8 mouse cellular contexts compared by ENCODE assay signal in the genomic region with DNA sequence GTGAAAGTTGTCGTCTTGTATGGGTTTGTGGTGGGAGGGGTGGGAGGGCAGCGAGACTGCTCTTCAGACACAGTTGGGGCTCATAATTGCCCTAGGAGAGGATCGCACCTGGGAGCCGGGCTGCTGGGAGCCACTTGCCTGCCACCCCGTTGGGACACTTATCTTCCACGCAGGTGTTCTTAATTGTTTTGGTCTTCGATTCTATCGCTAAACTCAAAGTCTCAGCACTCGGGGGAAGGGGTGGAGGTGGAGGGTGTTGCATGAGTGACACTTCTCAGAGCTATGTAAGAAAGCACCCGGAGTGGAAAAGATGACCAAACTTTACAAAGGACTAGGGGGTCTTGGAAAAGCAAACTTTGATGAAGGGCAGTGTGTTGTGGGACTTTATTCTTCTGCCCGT. TPM values are rescaled to one million over a fixed set of nuclear protein-coding genes. Genes with fewer than 3 reads are reported as not detected.
A peak's percentile ranks its signal among the peaks of the same experiment; 100 is the strongest.
DNase-seq lines count a peak whose midpoint lies in the region; ATAC-seq and TF ChIP-seq lines count a peak whose summit lies in the region.

No protein-coding gene starts in this region.

- no peak for ATAC-seq in forebrain, embryonic 11.5 days (replicated peaks; ENCODE audit: low FRiP score)
- no peak for ATAC-seq in stomach, postnatal 0 days (ENCODE audit: low FRiP score, low TSS enrichment)

- H3K4me1 ChIP-seq in forebrain, embryonic 11.5 days (replicated peaks; ENCODE audit: control insufficient read depth, insufficient read depth, low read length), result peaks cover 7% of the 10 kb centered on the region
- no peaks in the 10 kb centered on the region for H3K4me1 ChIP-seq in stomach, postnatal 0 days (replicated peaks; ENCODE audit: control insufficient read depth, insufficient read depth)

- peak overlapping the region; percentile 30 for H3K9ac ChIP-seq in forebrain, embryonic 11.5 days (ENCODE audit: low read length)
- peak overlapping the region; percentile 67 for H3K9ac ChIP-seq in stomach, postnatal 0 days (ENCODE audit: low read length)

- H3K4me2 ChIP-seq in forebrain, embryonic 11.5 days (ENCODE audit: low read depth, low read length, severe bottlenecking), result peak overlapping the region; percentile 76
- H3K4me2 ChIP-seq in stomach, postnatal 0 days (replicated peaks; ENCODE audit: low read depth), result peak overlapping the region; percentile 82

- H3K4me3 ChIP-seq in forebrain, embryonic 11.5 days (ENCODE audit: low read depth, low read length), result peak overlapping the region; percentile 22
- H3K4me3 ChIP-seq in stomach, postnatal 0 days (ENCODE audit: low read depth, low read length), result peak overlapping the region; percentile 44

- no peaks in the 10 kb centered on the region for H3K27me3 ChIP-seq in forebrain, embryonic 11.5 days (ENCODE audit: control insufficient read depth, insufficient read depth, low read length)
- H3K27me3 ChIP-seq in stomach, postnatal 0 days (ENCODE audit: control insufficient read depth, insufficient read depth, low read length), result no peaks in the 10 kb centered on the region

- H3K36me3 ChIP-seq in forebrain, embryonic 11.5 days (ENCODE audit: control insufficient read depth, insufficient read depth, low read length), result no peaks in the 10 kb centered on the region
- no peaks in the 10 kb centered on the region for H3K36me3 ChIP-seq in stomach, postnatal 0 days (ENCODE audit: control insufficient read depth, insufficient read depth, low read length)

- WGBS in forebrain, embryonic 11.5 days, result 0% methylated on average over 11 of the region's 11 CpGs
- WGBS in stomach, postnatal 0 days, result under 1% methylated on average over 11 of the region's 11 CpGs

- DNase-seq in spleen, postnatal 10 days (ENCODE audit: low spot score in 2 of 2), result peak; percentile 46 to 51
- DNase-seq in spleen, adult 12 weeks (ENCODE audit: low spot score), result no peak
- no peak for DNase-seq in forebrain, embryonic 11.5 days (ENCODE audit: low spot score)
- peak; percentile 16 for DNase-seq in kidney, adult 11 months
- DNase-seq in lung, postnatal 10 days, result peak; percentile 32
- peak; percentile 44 for DNase-seq in stomach, postnatal 0 days (ENCODE audit: low spot score)
- no peak for DNase-seq in right cerebral cortex, adult 18-20 months
- DNase-seq in right cerebral cortex, postnatal 36 days (ENCODE audit: low spot score in 2 of 2), result no peak

- TF ChIP-seq CTCF in stomach, postnatal 0 days (IDR thresholded peaks at IDR 0.05; ENCODE audit: low read depth), result no peak

- no peaks in the 10 kb centered on the region for H3K9me3 ChIP-seq in forebrain, embryonic 11.5 days (ENCODE audit: control insufficient read depth, low read length)
- no peaks in the 10 kb centered on the region for H3K9me3 ChIP-seq in stomach, postnatal 0 days (ENCODE audit: control insufficient read depth, low read length)

- TF ChIP-seq EP300 in stomach, postnatal 0 days (optimal IDR thresholded peaks at IDR 0.05), result no peak

- H3K27ac ChIP-seq in forebrain, embryonic 11.5 days (ENCODE audit: low read depth, low read length), result no peak overlapping the region
- H3K27ac ChIP-seq in stomach, postnatal 0 days (replicated peaks), result peak overlapping the region; percentile 77

RNA-seq across cellular contexts. Expression of gene Cdkn1b, which starts 3.6 kb away (rescaled TPM):
- polyA plus RNA-seq in forebrain, embryonic 11.5 days (2014; fragmentation: Nextera tagmentation; extraction: Ambion mirVana), result 26.2 and 27.3 TPM in 2 replicates
- 11.7 and 14.4 TPM in 2 replicates for polyA plus RNA-seq in stomach, postnatal 0 days (2015; fragmentation: Nextera tagmentation; extraction: Ambion mirVana)

RNA-seq across cellular contexts. Expression of gene Gpr19, which starts 18.3 kb away (rescaled TPM):
- polyA plus RNA-seq in forebrain, embryonic 11.5 days (2014; fragmentation: Nextera tagmentation; extraction: Ambion mirVana), result 31.2 and 33.8 TPM in 2 replicates
- 6.6 and 6.9 TPM in 2 replicates for polyA plus RNA-seq in stomach, postnatal 0 days (2015; fragmentation: Nextera tagmentation; extraction: Ambion mirVana)

Comparison
In these comparisons a context has a peak if more than half of its experiments do, and no peak if none do; other contexts are left out.
1. DNase-seq: peak in spleen, postnatal 10 days (2 of 2), kidney, adult 11 months (single experiment), lung, postnatal 10 days (single experiment) and stomach, postnatal 0 days (single experiment); none in spleen, adult 12 weeks (single experiment), forebrain, embryonic 11.5 days (single experiment), right cerebral cortex, adult 18-20 months (single experiment) and right cerebral cortex, postnatal 36 days (0 of 2).